Mouse (Mus musculus) telencephalon, adult 2 months (tissue): ENCODE results near the gene Srebf2.
"Not testable (repeated sequence)": the region's sequence is repeated elsewhere in the genome, so short reads cannot be mapped to it uniquely, and the experiment has no call there.

Experiments used
- DNase-seq: peaks from one replicate; pipeline ENCODE4 v3.0.0-alpha.2; 2011; ENCODE audit warnings: low read depth, low spot score

Gene Srebf2

GRCm38 (mm10) chr15:82223657-82224601, 76.9 kb downstream of the Srebf2 start, which contains the start of gene Tnfrsf13c:
Gene Tnfrsf13c, minus strand, starts transcription at chr15:82224369.
- no peak for DNase-seq

- DNase-seq, result no peak
These were observed 77.7 kb downstream of the Srebf2 start for GRCm38 (mm10) chr15:82224602-82225215.

- DNase-seq, result no peak
These were observed 78.8 kb downstream of the Srebf2 start for GRCm38 (mm10) chr15:82225769-82226168.

- DNase-seq, result no peak
These were observed 82.6 kb downstream of the Srebf2 start for GRCm38 (mm10) chr15:82229542-82230045.

GRCm38 (mm10) chr15:82230098-82230611, 83.2 kb downstream of the Srebf2 start:
- no peak for DNase-seq

GRCm38 (mm10) chr15:82231100-82231499, 84.1 kb downstream of the Srebf2 start:
- no peak for DNase-seq

- DNase-seq, result no peak
These were observed 84.8 kb downstream of the Srebf2 start for GRCm38 (mm10) chr15:82231591-82232378.

- no peak for DNase-seq
These were observed 85.7 kb downstream of the Srebf2 start for GRCm38 (mm10) chr15:82232651-82233050.

- DNase-seq, result no peak
These were observed 88.7 kb downstream of the Srebf2 start for GRCm38 (mm10) chr15:82235661-82236060.

GRCm38 (mm10) chr15:82236565-82236964, 89.6 kb downstream of the Srebf2 start:
- no peak for DNase-seq

- no peak for DNase-seq
These were observed 96.3 kb downstream of the Srebf2 start for GRCm38 (mm10) chr15:82243311-82243710.

- no peak for DNase-seq
These were observed 96.7 kb downstream of the Srebf2 start for GRCm38 (mm10) chr15:82243742-82244114.

GRCm38 (mm10) chr15:82244115-82244804, 97.3 kb downstream of the Srebf2 start, which contains the start of gene Cenpm:
Gene Cenpm, minus strand, starts transcription at chr15:82244748.
- DNase-seq, result peak; percentile 63

GRCm38 (mm10) chr15:82244805-82245161, 97.8 kb downstream of the Srebf2 start:
- not testable (repeated sequence) for DNase-seq

GRCm38 (mm10) chr15:82247131-82247776, 100.3 kb downstream of the Srebf2 start:
- no peak for DNase-seq

- DNase-seq, result no peak
These were observed 104.6 kb downstream of the Srebf2 start for GRCm38 (mm10) chr15:82251579-82251978.

- no peak for DNase-seq
These were observed 105.1 kb downstream of the Srebf2 start, which contains the start of gene 1500009C09Rik for GRCm38 (mm10) chr15:82252097-82252496. Gene 1500009C09Rik, plus strand, starts transcription at chr15:82252397.
